Mouse (Mus musculus): ENCODE measurements around the gene Clec3b.

DNA sequence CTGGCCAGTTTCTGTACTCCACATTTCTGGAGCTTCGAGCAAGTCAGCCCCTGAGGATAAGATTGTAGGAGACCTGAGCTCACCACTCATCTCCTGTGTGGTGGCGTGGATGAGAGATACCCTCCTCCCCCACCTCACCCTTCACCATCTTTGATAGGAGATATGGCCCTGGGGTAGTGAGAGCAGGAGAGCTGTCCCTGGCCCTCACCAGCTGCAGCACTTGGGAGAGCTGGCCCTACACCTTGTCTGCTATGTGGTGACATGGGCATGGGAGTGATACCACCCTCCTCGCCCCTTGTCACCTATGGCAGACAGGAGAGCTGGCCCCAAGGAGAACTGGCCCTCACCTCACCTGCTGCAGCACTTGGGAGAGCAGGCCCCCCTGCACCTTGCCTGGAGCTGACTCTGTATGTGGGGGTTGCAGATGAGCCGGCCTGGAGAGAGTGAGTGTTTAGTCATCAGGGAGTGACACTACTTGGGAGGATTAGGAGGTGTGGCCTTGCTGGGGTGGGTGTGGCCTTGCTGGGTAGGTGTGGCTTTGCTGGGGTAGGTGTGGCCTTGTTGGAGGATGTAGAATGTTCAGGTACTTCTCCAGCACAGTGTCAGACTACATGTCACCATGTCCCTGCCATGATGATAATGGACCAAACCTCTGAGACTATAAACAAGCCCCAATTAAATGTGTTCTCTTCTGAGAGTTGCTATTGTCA lies 12.4 kb downstream of the Clec3b start:
- no peak for TF ChIP-seq CTCF (IDR thresholded peaks at IDR 0.05; ENCODE audit: low read depth)
- TF ChIP-seq EP300 (IDR thresholded peaks at IDR 0.05; ENCODE audit: low read depth): no peak

Data from liver, postnatal 0 days (tissue).